Mouse (Mus musculus) ZHBTc4 (cell line): Measurements from ENCODE around the gene Ehbp1.

Source experiments
- DNase-seq: peaks from one replicate; pipeline ENCODE4 v3.0.0-alpha.2; 2011; ENCODE audit warnings: low read depth, low spot score

Ehbp1 gene

DNA sequence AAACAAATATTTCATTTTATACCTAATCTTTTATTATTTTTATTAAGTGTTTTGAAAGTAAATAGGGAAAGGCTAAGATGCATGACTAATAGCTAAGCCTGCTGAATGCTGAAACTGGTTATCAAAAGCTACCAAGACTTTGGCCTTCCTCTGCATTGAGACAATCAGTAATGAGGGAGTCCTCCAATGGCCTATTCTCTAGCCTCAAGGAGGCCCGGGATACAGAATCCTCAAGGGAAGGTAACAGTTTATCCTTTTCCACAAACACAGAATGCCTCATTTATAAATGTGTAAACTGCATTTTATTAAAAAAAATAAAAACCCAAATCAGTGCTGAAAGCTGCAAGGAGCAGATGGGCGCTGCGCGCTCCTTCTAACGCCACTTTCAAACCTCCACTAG is 284.6 kb downstream of the Ehbp1 start:
- no peak for DNase-seq

DNA sequence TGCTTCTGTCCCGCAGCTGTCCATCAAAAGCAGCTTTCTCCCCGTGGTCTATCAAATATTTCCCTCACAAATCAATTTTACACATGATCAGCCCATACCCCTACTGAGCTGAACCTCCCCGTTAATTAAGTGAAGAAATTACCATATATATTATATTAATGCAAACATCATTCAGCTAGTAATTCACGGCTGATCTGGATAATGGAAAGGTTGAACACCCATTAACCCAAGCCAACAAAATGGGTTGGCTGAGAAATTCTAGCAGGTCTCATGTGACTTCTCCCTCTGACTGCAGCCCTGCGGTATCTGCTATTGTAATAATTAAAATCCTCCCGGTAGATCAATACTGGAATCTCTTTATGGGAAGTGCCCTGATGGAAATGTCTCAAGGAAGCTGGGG is 286.2 kb downstream of the Ehbp1 start:
- DNase-seq, result no peak

DNA sequence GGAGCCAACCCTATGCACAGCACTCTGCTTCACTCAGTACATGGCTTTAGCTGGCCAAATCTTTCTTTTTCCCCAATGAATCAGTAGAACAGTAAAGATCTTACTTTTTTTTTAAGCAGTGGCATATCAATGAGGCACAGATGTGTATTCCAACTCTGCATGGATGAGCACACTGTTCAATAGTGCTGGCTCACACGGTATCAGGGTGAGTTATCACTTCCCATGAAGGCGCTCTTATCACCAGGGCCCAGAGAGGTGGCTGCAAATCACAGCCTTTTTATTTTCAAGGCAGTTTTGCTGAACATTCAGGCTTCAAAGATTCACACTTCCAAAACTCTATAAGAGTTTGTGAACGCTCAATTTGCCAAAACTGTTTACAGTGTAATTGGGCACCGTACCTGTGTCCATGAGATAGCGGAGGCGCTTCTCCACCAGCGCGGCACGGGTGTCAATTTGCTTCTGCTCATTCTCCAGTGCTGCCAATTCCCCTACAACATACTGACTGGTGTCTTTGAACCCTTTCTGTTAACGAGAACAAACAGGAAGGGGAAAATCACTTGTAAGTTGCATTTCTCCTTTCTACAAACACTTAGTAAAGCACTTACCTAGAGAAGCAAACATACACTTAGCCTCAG is 288.9 kb downstream of the Ehbp1 start:
- no peak for DNase-seq

DNA sequence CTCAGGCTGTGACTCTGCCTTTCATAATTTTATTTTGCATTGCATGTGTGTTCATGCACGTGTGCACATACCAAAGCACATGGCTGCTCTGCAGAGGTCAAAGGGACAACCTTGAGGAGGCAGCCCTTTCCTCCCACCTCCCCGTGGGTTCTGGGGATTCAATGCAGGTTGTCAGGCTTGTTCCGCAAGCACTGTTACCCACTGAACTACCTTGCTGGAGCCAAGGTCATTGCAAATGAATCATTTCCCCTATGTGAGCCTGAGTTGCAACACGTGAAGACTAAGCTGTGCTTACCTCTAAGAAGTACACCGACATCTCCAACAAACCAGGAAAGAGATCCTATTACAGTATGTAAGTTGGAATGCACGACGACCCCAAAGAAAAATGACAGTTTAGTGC is 291.2 kb downstream of the Ehbp1 start:
- DNase-seq, result peak; percentile 13

DNA sequence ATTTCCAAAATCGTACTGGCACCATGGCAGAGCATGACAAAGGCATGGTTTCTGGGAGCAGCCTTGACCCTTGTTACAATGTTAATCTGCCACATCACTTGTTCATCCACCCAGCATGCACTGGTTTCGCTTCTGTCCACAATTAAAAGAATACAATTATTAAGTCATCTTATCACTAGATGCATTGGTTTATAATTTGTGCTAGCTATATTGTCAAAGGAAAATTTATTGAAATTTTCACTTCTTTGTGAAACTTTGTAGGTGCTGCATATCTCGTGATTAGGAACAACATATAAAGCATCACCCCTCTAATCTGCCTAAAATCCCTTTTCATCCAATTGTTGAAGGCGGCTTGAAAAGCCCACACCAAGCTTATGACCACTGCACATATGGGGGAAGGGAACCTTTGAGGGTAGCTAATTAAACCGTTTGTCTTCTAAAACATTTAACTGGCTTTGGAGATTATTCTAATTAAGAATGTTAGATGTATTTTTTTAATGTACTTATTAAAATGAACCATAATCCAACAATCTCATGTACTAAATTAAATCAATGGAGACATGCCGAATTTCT is 302.2 kb downstream of the Ehbp1 start:
- no peak for DNase-seq

DNA sequence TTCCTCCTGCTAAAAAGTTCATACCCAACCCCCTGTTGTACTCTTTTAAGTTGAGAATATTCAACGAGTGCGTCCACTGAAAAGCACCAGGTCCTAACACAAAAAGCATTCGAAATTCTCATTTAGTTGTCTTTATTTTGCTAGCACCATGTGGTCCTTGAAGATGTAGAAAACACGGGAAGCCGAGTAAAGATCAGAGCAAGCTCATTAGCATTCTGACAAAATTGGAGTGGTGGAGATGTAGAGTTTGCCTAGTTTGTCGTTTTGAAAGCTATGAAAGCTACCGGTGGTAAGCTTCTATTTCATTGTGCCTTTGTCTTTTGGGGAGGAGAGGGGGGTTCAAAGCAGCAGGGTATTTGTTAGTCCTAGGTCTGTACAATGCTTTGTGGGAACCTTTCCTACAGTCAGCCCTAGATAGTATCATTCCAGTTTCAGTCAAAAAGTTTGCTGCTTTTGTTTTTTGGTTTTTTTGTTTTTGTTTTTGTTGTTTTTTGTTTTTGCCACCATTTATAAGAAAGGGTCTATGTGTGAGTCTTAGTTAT is 307.5 kb downstream of the Ehbp1 start:
- no peak for DNase-seq

DNA sequence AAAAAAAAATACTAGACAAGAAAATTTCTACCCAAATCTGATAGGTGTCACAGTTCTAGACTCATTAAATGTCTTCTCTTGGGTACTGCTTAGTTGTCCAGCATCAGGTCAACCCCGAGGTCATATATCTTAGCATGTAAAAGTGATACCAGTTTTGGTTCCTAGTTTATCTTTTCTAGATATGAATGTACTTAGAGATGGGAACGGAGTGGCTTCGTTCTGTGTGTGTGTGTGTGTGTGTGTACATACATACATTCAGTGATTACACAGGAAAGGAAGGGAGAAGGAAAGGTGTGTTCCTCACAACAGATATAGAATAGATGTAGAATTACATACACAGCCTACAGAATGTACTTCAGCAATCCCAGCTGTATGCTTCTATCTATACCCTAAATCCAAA is 308.5 kb downstream of the Ehbp1 start:
- no peak for DNase-seq

DNA sequence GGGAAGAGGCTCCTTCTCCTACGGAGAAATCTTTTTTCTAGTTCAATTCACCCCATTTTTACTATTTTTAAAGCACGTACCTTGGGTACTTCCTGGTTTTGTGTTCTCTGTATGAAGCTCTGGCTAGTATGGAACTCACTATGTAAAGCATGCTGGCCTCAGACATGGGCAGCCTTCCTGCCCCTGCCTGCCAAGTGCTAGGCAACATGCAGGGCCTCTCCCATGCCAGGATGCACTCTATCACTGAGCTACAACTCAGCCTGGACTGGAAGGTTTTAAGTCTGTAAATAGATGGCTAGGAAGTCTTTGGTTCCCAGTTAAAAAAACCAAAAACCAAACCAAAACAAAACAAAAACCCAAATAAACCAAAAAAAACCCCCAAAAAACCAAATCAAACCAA is 321.5 kb downstream of the Ehbp1 start:
- DNase-seq, result no peak

DNA sequence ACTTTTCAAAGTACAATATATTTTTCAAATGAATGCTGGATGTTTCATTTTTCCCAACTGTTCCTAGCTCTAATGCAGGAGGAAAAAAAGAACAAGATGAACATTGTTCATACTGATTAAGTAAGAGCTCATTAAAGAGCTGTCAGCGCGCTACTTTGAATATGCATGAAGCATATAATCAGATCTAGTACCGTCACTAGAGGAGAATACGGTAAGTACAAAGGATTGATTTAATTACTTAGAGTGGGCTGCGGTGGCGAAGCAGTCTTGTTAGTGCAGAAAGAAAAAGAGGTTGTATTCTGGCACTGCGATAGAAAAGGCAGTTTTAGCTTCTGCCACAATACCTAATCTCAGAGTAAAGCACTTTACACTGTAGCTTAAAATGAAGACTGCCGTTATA is 324.6 kb downstream of the Ehbp1 start:
- DNase-seq, result no peak

DNA sequence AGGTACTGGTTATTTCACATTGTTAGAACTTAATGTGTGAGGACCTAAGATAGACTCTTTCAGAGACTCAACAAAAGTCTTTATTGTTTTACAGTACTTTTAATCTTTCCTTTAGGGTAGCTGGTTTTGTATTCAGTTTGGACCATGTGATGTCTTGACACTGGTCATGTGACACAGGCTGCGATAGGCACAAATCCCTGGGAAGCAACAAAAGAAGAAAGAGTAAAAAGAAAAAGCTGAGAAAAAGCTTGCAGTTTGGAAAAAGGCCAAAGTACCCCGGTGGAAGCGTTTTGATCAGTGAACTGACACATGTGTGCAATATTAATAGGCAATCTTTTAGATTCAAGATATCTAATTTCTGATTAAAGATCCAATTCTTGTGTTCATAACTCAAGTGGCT is 325.8 kb downstream of the Ehbp1 start:
- no peak for DNase-seq

DNA sequence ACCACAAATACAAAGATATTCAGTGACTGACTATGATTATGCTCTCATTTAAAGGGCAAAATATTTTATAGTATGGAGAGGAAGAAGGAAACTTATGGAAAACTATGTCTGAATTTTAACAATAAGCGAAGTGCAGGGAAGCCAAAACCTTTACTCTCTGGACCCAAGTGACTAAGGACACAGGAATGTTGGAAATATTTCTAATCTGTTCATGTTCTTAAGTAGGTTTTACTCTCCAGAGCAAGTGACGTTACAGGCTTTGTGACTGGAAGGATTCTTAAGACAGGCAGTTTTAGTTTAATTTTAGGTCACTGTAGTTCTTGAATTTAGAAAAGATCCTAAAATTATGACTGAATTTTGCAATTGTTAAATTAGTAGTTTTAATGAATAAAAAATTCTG is 333.3 kb downstream of the Ehbp1 start:
- DNase-seq, result no peak

DNA sequence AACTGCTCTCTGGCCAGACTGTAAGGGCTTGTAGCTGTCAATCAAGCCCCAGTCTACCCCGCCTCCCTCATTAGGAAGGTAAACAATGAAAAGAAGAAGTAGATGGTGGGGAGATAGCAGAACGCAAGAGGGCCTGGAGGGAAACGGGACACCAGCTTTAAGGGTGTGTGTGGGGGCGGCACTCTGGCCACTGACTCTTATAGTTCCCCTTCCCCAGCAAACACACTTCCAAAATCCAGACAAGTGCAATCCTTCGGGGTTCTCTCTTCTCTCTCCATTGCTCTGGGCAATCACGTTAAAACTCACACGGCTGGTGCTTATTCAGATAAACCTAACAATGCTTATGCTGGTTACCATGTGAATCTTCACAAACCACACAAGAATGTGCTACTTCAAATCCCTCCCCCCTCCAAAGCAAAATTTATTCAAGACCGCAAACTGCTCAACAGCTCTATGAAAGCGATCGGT is 333.9 kb downstream of the Ehbp1 start:
- peak; percentile 18 for DNase-seq

DNA sequence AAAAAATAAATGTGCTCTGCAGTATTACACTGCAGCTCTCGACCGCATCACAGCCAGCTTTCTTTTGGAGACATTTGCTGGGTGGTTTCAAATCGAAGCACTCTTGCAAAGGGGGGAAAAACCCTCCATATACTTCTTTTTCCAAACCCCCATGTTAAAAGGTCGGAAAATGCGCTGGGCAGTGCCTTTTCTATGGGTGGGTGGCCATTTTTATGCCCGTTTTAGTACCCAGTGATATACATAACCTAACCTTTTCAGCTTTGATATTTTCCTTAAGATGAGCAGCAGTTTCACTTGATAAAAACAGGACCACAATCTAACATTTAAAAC is 334.3 kb downstream of the Ehbp1 start:
- no peak for DNase-seq

DNA sequence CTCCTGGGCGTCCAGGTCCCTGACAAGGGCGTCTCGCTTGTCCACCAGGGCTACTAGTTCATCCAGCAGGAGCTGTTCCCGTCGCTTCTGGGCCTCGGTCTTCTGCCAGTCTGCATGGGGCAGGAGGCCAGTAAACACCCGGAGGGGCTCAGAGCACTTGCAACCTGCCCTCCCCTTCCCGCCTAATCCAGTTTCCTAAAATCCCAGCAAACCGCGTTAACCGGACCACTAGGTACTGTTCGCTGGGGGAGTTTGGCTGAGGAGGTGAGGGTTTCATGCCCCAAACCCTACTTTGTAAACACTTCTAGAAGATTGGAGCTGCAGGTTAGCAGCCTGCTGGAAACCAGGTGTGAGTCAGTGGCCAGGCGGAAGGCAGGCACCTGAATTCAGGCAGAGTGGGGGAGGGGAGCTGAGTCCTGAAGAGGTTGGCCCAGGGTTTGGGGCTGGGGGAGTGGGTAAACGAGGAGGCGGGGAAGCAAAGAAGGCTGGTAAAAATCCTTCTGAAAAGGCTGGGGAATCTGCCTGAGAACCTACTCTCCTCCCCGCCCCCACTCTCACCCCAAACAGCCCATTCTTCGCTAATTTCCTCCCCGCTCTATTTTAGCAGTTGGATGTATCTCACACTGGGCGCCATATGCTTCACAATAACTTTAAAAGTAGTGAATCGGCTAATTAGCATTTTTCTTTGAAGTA is 334.9 kb downstream of the Ehbp1 start:
- DNase-seq, result peak; percentile 28

DNA sequence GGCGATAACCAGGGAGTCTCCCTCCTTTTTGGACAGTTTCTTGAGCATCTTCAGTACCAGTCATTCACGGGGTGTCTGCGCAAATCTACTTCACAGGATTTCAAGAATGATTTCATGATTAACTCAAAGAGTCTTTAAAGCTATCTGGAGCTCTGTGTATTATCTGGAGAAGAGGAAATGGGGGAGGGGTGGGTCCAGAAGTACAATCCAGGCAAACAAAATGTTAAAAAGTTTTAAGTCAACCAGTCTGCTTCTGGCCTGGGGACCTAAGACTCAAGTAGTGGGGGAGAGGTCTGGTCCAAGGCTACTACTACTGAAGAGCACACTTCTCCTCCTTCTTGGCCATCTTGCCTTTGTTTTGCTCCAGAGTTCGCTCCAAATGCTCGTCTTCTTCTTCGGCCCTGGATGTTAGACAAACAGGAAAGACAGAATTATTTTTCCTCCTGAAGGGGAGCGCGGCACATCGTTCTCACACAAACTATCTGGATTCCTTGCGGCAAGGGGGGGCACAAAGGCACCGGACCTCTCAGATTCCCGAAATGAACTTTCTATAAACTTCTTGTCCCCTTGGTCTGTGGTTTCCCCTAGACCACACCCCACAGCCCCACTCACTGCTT is 335.5 kb downstream of the Ehbp1 start:
- peak; percentile 61 for DNase-seq

DNA sequence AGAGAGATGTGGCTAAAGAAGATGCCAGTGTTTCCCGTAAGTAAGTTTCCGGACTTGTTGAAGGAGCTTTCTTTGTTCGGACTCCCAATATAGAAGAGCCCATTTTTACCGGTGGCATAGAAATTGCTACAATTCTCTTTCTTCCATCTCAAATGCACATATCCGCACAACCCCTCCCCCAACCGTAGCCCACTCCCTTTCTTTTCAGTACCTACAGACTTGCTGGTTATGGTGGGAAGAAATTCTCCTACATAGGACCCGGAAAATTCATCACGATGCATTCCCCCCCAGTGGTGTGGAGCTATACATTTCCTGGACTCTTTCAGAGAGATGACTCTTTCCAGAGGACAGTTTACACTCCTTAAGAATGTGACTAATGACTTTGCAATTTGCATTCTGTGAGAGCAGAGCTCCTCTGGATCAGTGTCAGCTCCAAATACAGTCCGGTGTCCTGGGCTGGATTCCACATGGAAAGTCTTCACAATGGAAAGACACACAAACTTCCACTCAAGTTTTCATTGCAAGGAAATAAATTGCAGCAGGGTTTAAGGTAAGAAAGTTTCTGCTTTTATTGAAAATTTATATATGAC is 336.7 kb downstream of the Ehbp1 start:
- no peak for DNase-seq

DNA sequence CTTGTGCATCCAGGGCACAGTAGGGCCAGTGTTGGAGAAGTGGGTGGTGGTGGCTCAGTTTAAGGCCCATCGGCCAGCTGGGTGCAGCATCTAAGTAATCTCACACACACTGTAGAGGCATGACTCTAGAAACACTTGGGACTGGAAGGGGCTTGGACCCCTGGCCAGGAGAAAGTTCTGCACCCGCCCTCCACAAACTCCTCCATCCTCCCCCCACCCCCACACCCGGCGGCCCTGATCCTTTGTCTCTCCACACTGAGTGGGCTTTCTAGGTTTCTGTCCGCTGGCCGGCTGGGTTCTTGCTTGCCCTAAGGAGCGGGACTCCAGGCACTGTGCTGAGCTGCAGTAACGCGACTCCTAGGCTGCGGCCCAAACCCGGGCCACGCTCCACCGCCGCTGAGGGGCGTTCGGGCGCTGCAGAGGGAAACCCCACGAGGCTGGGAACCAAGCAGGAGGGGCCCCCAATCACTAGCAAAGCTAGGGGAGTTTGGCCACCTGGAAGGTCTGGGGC is 337.7 kb downstream of the Ehbp1 start:
- peak; percentile 43 for DNase-seq

DNA sequence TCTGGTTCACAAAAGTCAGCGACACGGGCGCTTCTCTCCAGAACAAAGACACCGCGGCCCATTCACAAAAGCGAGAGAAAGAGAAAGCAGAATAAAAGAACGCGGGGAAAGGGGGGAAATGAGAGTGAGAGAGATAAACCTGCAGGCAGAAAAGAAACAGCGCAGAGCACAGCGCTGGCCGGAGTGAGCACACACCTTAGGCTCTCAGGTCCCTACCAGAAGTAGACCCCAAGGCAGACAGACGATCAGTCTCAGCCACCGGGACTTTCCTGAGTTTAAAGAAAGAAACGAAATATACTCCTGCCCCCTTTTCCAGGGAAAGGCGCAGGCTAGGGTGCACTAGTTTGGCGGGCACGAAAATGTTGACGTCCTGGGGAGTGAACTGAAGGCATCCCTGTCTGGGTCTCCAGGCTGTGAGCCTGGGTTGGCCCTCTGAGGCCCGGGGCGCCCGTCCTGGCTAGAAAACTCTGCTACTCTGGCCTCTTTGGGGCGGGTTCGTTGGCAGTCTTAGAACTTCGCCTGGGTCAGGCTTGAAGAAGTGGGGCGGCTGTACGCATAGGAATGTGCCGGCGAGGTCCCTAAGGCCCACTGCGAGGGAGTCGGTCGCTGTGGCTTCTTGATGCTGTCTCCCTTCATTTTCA is 338.6 kb downstream of the Ehbp1 start:
- peak; percentile 54 for DNase-seq

DNA sequence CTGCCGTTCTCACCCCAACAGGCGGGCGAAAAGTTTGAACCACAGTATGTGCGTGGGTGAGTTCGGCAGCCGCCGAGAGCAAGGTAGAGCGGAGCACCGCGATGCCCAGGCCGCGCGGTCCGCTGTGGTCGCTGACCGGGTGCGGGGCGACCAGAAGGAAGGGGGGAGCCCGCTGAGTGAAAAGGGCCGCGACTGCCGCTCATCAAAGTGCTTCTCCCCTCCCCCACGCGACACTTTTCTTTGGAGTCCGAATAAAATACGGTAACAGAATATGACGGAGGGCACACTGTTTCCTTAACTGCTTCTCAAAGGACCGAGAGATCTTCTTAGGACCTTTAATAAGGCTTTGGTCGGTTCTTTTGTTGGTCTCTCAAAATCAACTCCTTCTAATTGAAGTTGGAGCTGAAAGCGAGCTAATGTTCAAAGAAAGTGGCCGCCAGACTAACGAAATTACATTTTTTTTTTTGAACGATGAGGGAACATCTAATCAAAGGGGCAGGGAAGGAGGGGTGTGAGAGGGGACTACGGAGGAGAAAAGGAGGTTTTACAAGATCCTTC is 339.2 kb downstream of the Ehbp1 start, which contains the start of gene Otx1:
Otx1 (minus strand) TSS at position 115 of the 558 bp plus-strand sequence.
- peak; percentile 37 for DNase-seq

DNA sequence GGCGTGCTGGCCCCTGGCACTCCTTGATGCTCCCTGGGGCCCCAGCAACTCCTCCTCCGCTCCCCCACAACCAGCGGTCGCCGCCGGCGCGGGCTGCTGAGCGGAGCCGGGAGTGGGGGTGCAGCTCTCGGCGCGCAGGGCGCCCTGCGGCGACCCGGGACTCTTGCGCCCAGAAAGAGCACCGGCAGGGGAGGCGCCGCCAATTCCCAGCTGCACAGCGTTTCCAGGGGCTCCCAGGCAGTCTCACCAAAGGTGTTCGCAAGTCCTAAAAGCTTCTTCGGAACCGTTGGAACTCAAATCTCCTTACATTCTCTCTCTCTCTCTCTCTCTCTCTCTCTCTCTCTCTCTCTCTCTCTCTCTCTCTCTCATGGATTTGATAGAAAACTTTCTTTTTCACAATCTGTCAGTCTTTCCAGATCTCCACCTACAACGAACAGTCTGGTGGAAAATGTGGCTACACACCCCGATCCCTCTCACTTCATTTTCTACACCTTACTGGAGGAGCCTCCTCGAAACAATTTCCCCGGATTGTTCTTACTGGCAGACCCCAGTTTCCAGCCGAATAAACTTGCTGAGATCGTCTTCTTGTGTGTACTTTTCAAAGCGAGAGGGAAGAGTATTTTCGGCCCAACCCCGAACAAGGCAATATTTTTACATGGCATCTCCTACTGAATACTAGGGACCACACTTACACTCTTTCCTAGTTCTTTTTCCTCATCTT is 339.9 kb downstream of the Ehbp1 start:
- no peak for DNase-seq
